Mouse (Mus musculus) forelimb bud, embryonic 11.5 days (tissue): Measurements from ENCODE around the gene Cd52.
A peak's percentile ranks its signal among the peaks of the same experiment; 100 is the strongest.

Experiments
- DNase-seq: peaks from one replicate; pipeline ENCODE4 v3.0.0-alpha.2; 2012; ENCODE audit warnings: low read depth, low spot score

Cd52 gene

GRCm38 (mm10) chr4:134058166-134058715 is 36.6 kb downstream of the Cd52 start:
- DNase-seq: no peak

GRCm38 (mm10) chr4:134053538-134053937 is 41.3 kb downstream of the Cd52 start, which contains the start of gene Zfp683:
Zfp683 (plus strand) TSS chr4:134053838.
- no peak for DNase-seq

GRCm38 (mm10) chr4:134052560-134052959 is 42.3 kb downstream of the Cd52 start:
- no peak for DNase-seq

GRCm38 (mm10) chr4:134051912-134052311 is 43.0 kb downstream of the Cd52 start:
- no peak for DNase-seq

- DNase-seq: no peak
Observed at GRCm38 (mm10) chr4:134047648-134048047, 47.2 kb downstream of the Cd52 start.

GRCm38 (mm10) chr4:134043041-134043440 is 51.8 kb downstream of the Cd52 start:
- DNase-seq: no peak

- DNase-seq: peak; percentile 41
Observed at GRCm38 (mm10) chr4:134041317-134042123, 53.4 kb downstream of the Cd52 start.

GRCm38 (mm10) chr4:134035953-134036352 is 58.9 kb downstream of the Cd52 start:
- DNase-seq: peak; percentile 75
